Mouse (Mus musculus) testis, adult 2 months (tissue): ENCODE data around the gene Gpam. TPM values are rescaled to one million over a fixed set of nuclear protein-coding genes. Genes with fewer than 3 reads are reported as not detected.

ENCODE experiments used
- H3K27ac ChIP-seq: fragments of 200-500 bp; 2 replicates; pipeline ENCODE4 v1.5.1; 2012; ENCODE audit warnings: low read depth, low read length; ENCODE audit not compliant: control insufficient read depth, insufficient read depth
- H3K27me3 ChIP-seq: fragments of 200-500 bp; 2 replicates; pipeline ENCODE4 v1.6.1; 2012; ENCODE audit warnings: mild to moderate bottlenecking, low read length, moderate library complexity; ENCODE audit not compliant: control insufficient read depth, insufficient read depth
- H3K36me3 ChIP-seq: fragments of 200-500 bp; 2 replicates; pipeline ENCODE4 v1.6.1; 2012; ENCODE audit warnings: mild to moderate bottlenecking, low read length; ENCODE audit not compliant: control insufficient read depth, insufficient read depth
- H3K4me1 ChIP-seq: fragments of 200-500 bp; 2 replicates; pipeline ENCODE4 v1.6.1; 2012; ENCODE audit warnings: low read length; ENCODE audit not compliant: control insufficient read depth, insufficient read depth
- H3K4me3 ChIP-seq: fragments of 200-500 bp; 2 replicates; pipeline ENCODE4 v1.5.1; 2012; ENCODE audit warnings: low read depth, mild to moderate bottlenecking, low read length, moderate library complexity, mixed read lengths; ENCODE audit not compliant: control insufficient read depth
- CTCF ChIP-seq: fragments of 200-500 bp; IDR thresholded peaks from 2 replicates; pipeline ENCODE4 v1.5.1; 2012; ENCODE audit warnings: low read depth, mild to moderate bottlenecking, inconsistent platforms, low read length, moderate library complexity; ENCODE audit not compliant: control insufficient read depth, insufficient read depth, insufficient replicate concordance
- POLR2A ChIP-seq: fragments of 200-500 bp; IDR thresholded peaks from 2 replicates; pipeline ENCODE4 v1.6.1; 2012; ENCODE audit warnings: low read depth, mild to moderate bottlenecking, inconsistent platforms, low read length, moderate library complexity; ENCODE audit not compliant: control insufficient read depth
- polyA plus RNA-seq: library from polyadenylated mRNA; depleted of rRNA; stranded (reverse); fragments of >200 nt; gene quantifications from 2 replicates; pipeline ENCODE4 v1.2.3, GENCODE M21; 2012

The Gpam gene
- polyA plus RNA-seq, 1 experiment: 9.3 TPM

DNA sequence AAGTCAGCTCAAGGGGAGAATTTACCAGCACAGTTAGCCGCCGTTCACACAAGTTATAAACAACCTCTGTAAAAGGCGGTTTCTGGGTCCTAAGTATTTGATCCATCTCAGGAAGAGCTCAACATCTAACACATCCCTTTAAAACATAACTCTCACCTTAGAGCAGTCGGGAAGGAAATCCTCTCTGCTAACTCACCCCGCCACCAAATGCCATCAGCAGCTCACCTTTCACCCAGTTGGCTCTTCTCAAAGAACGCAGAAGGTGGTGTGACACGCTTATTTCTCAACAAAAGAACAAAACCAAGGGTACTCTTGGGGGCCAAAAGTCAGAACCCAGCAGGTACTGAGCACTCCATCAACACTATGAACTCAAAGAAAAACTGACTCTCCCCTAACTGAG, 31.5 kb downstream of the Gpam start:
- TF ChIP-seq CTCF (no peak), POLR2A (no peak)
- Histone ChIP-seq H3K4me1 (peaks cover 8% of the 10 kb centered on the region), H3K4me3 (no peak overlapping the region), H3K36me3 (no peaks in the 10 kb centered on the region), H3K27me3 (no peaks in the 10 kb centered on the region), H3K27ac (no peak overlapping the region)

DNA sequence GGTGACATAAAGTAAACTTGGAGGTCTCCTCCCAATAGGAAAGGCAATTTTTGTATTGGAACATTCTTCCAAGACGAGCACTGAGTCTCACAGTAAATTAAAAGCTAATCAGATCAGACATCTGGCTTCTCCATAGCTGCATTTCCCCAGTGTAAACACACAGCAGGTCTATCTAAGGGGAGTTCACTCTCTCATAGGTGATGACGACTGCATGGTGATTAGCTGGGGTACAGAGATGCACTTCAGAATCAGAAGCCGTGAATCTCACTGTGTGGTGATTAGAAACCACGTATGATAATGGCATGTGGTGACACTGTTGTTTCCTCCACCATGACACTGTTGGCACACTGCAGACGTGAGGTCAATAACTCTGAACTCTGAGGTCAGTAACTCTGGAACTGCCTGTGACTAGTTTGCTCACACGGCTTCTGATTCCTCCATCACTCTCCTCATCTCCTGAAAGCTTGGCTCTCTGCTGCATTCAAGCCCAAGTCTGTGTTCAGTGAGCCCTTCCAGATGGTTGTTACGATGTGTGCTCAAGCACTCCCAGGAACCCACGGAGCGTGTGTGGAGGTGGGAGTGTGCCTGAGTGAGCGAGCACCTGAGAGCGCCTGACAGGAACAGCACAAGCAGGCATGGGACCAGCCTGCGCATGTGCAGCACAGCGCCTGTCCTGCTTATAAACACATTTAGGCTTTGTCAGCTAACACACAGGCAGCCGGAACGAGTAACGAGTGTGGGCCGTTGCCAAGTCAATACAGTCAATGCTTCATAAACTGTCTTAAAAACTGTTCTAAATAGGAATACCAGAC, 35.2 kb downstream of the Gpam start:
- H3K4me1 ChIP-seq: no peaks in the 10 kb centered on the region
- no peak overlapping the region for H3K4me3 ChIP-seq
- no peak overlapping the region for H3K27ac ChIP-seq
- no peaks in the 10 kb centered on the region for H3K36me3 ChIP-seq
- H3K27me3 ChIP-seq: no peaks in the 10 kb centered on the region
- TF ChIP-seq CTCF (no peak), POLR2A (no peak)

DNA sequence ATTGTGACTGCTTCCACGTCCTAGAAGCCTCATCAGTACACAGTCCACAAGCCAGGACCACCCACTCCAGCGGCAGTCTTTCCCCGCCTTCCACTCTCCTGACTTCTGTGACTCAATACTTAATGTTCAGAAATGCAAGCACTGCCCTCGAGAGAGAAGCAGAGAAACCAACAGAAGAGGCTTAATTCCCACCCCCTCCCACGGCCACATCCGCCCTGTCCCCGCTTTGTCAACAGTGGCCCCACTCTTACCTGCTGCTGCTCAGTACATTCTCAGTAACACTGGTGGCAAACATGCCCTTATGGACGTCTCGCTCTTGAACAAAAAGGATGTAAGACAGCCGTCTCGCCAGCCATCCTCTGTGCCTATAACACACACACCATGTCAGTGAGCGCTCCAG, 36.2 kb downstream of the Gpam start:
- no peaks in the 10 kb centered on the region for H3K27me3 ChIP-seq
- no peaks in the 10 kb centered on the region for H3K4me1 ChIP-seq
- H3K36me3 ChIP-seq: no peaks in the 10 kb centered on the region
- no peak overlapping the region for H3K4me3 ChIP-seq
- TF ChIP-seq POLR2A: no peak
- no peak for TF ChIP-seq CTCF
- H3K27ac ChIP-seq: no peak overlapping the region

DNA sequence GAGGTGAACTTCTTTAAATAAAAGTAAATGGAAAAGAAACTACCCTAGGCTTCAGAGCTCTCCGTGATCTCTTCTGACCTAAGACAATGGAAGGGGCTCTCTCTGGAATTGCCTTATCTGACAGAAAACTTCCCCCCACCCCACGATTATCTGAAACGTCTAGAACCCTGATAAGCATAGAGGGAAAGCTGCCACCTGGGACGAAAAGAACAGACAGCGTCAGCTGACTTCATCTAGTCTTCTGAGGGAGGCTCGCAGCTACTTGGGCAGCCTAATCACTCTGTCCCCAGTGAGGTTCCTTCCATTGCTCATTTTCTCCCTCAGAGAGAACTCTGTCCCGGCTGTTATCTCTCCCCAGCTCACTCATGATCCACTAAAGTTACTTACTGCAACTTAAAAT, 36.9 kb downstream of the Gpam start:
- H3K36me3 ChIP-seq: no peaks in the 10 kb centered on the region
- no peaks in the 10 kb centered on the region for H3K27me3 ChIP-seq
- H3K27ac ChIP-seq: no peak overlapping the region
- no peak overlapping the region for H3K4me3 ChIP-seq
- H3K4me1 ChIP-seq: no peaks in the 10 kb centered on the region
- no peak for TF ChIP-seq POLR2A
- no peak for TF ChIP-seq CTCF

DNA sequence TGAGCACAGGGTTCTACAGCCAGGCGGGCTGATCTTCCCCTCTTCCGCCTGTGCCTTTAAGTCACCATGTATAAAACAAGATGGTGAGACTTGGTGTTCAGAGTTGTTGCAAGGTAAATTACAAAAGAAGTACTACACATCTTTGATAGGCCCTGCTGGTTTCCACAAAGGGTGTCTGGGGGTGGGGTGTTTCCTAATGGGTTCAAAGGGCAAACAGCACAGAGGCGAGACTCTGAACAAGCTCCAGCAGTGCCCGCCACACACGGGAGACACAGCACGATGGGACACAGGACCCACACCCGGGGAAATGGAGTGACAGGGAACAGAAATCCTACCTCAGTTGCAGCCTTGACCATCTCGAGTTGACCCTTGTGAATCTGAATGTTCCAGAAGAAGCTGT, 39.3 kb downstream of the Gpam start:
- no peak overlapping the region for H3K27ac ChIP-seq
- H3K4me3 ChIP-seq: no peak overlapping the region
- no peaks in the 10 kb centered on the region for H3K4me1 ChIP-seq
- H3K27me3 ChIP-seq: no peaks in the 10 kb centered on the region
- H3K36me3 ChIP-seq: no peaks in the 10 kb centered on the region
- TF ChIP-seq POLR2A: no peak
- no peak for TF ChIP-seq CTCF

DNA sequence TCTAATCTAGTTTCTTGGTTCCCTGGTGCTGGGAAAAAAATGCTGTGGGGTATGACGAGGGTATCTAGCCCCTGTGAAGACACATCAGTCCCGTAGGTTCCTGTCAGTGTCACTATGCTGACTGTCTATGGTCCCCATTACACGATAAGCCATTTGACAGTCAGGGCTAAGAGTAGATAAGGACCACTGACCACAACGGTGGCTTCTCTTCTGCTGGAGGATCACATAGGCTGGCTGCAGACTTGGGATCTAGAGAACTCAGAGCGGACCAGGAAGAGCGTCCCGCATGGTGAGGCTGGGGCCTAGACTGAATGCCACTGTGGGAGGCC, 41.2 kb downstream of the Gpam start:
- H3K36me3 ChIP-seq: no peaks in the 10 kb centered on the region
- H3K27ac ChIP-seq: no peak overlapping the region
- H3K4me3 ChIP-seq: no peak overlapping the region
- TF ChIP-seq POLR2A (no peak), CTCF (no peak)
- H3K4me1 ChIP-seq: no peaks in the 10 kb centered on the region
- H3K27me3 ChIP-seq: no peaks in the 10 kb centered on the region

DNA sequence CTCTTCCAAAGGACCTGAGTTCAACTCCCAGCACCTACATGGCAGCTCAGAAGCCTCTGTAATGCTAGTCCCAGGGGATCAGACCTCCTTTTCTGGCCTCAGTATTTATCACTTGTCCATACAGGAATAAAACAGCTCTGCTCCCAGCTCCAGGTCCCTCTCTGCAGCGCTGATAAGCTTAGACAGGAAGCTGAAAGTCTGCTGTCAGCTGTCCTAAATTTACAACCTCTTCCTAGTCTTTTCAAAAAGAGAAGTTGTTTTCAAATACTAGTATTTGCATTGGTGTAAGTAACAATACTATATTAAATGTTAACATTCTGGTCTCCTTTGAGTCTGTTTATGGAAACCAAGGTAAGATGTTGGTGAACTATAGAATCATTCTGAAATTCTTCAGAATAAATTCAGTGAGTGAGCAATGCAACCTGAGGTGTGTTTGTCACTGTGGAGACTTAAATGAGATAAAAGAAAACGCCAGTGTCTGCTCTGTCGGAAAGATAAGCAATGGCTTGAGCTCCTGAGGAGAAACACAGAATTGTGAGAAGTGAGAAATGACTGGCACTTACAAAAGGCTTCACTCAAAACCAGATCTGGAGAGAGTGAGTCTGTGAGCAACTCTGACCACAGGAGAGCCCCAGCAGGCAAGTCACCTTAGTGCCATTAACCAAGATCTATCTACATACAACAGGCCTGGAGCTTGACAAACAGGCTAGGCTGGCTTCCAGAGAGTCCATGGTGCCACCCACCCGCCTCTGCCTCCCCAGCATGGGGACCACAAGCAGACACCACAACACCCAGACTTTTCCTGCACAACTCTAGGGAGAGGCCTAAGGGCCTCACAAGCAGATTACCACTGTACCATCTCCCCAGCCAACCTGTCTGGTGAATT, 41.8 kb downstream of the Gpam start:
- H3K27ac ChIP-seq: no peak overlapping the region
- no peaks in the 10 kb centered on the region for H3K4me1 ChIP-seq
- no peak overlapping the region for H3K4me3 ChIP-seq
- no peak for TF ChIP-seq POLR2A
- TF ChIP-seq CTCF: no peak
- H3K36me3 ChIP-seq: no peaks in the 10 kb centered on the region
- H3K27me3 ChIP-seq: no peaks in the 10 kb centered on the region
